Mouse (Mus musculus) hindbrain, embryonic 11.5 days (tissue): ENCODE data around the gene Ambra1. TPM values are rescaled to one million over a fixed set of nuclear protein-coding genes. Genes with fewer than 3 reads are reported as not detected.
"Not testable (repeated sequence)": the region's sequence is repeated elsewhere in the genome, so short reads cannot be mapped to it uniquely, and the experiment has no call there.

Source experiments
- ATAC-seq: fragments of 200-750 bp; cut with Nextera tagmentation; 2 replicates; pipeline ENCODE4 v1.8.0; 2017; ENCODE audit warnings: mild to moderate bottlenecking, moderate TSS enrichment, moderate library complexity; ENCODE audit not compliant: low FRiP score
- DNase-seq: peaks from one replicate; pipeline ENCODE4 v3.0.0-alpha.2; 2015; ENCODE audit warnings: low spot score
- H3K27ac ChIP-seq: fragments of 300-500 bp; sonication (generic); 2 replicates; pipeline ENCODE4 v1.5.1; 2014; ENCODE audit warnings: mild to moderate bottlenecking, low read depth, low read length
- H3K27me3 ChIP-seq: fragments of 300-500 bp; sonication (generic); 2 replicates; pipeline ENCODE4 v1.6.1; 2014; ENCODE audit warnings: mild to moderate bottlenecking, low read length, moderate library complexity, mixed read lengths; ENCODE audit not compliant: control insufficient read depth, insufficient read depth
- H3K36me3 ChIP-seq: fragments of 300-500 bp; sonication (generic); 2 replicates; pipeline ENCODE4 v1.6.1; 2014; ENCODE audit warnings: mild to moderate bottlenecking, low read length, moderate library complexity, mixed read lengths; ENCODE audit not compliant: control insufficient read depth, insufficient read depth
- H3K4me1 ChIP-seq: fragments of 300-500 bp; sonication (generic); replicated peaks from 2 replicates; pipeline ENCODE4 v1.6.1; 2014; ENCODE audit warnings: low read length, mixed read lengths; ENCODE audit not compliant: control insufficient read depth, insufficient read depth
- H3K4me2 ChIP-seq: fragments of 300-500 bp; sonication (generic); replicated peaks from 2 replicates; pipeline ENCODE4 v1.6.1; 2014; ENCODE audit warnings: mild to moderate bottlenecking, low read depth, low read length
- H3K4me3 ChIP-seq: fragments of 300-500 bp; sonication (generic); 2 replicates; pipeline ENCODE4 v1.5.1; 2014; ENCODE audit warnings: low read depth, low read length
- H3K9ac ChIP-seq: fragments of 300-500 bp; sonication (generic); 2 replicates; pipeline ENCODE4 v1.6.1; 2014; ENCODE audit warnings: low read depth, low read length
- H3K9me3 ChIP-seq: fragments of 300-500 bp; sonication (generic); 2 replicates; pipeline ENCODE4 v1.6.1; 2016; ENCODE audit warnings: low read length; ENCODE audit not compliant: control insufficient read depth
- WGBS: fragments of 180-500 bp; shearing (Covaris S2); extraction: QIAGEN DNeasy Blood & Tissue Kit; methylation state at CpG from one replicate; pipeline ENCODE4 v1.1.7; 2014; 5-methylcytosine and 5-hydroxymethylcytosine counted together
- polyA plus RNA-seq: library from polyadenylated mRNA; unstranded; fragments of >200 nt; fragmentation: Nextera tagmentation; extraction: Ambion mirVana; gene quantifications from 2 replicates; pipeline ENCODE4 v1.2.1, GENCODE M21; 2014

The Ambra1 gene
- polyA plus RNA-seq, 1 experiment from 2014 or later: 19.2 TPM

- H3K27me3 ChIP-seq: no peaks in the 10 kb centered on the region
- H3K27ac ChIP-seq: no peak overlapping the region
- no peak overlapping the region for H3K4me2 ChIP-seq
- H3K9me3 ChIP-seq: no peaks in the 10 kb centered on the region
- no peaks in the 10 kb centered on the region for H3K36me3 ChIP-seq
- ATAC-seq (no peak), DNase-seq (no peak)
- H3K9ac ChIP-seq: no peak overlapping the region
- no peaks in the 10 kb centered on the region for H3K4me1 ChIP-seq
- H3K4me3 ChIP-seq: no peak overlapping the region
Observed at GRCm38 (mm10) chr2:91723951-91724350, 6.0 kb upstream of the Ambra1 start.

- Histone ChIP-seq H3K9ac (no peak overlapping the region), H3K4me1 (no peaks in the 10 kb centered on the region), H3K9me3 (no peaks in the 10 kb centered on the region), H3K27me3 (no peaks in the 10 kb centered on the region), H3K4me2 (no peak overlapping the region), H3K27ac (no peak overlapping the region), H3K4me3 (no peak overlapping the region), H3K36me3 (no peaks in the 10 kb centered on the region)
- ATAC-seq: no peak
- no peak for DNase-seq
- 72% methylated on average over 2 of the region's 2 CpGs for whole genome bisulfite sequencing
Observed at GRCm38 (mm10) chr2:91724716-91725115, 5.2 kb upstream of the Ambra1 start.

DNA sequence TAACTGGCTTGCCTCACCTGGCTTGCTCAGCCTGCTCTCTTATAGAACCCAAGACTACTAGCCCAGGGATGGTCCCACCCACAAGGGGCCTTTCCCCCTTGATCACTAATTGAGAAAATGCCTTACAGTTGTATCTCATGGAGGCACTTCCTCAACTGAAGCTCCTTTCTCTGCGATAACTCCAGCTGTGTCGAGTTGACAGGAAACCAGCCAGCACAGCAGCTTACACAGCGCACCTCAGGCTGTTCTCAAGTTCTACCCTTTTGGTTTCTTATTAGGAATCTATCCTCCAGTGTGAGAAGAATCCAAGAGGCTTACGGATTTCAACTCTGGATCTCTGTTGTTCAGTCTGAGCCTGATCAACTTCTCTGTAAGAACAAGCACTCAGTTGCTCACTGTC, 4.5 kb upstream of the Ambra1 start:
- ATAC-seq, H3K4me2 ChIP-seq, H3K36me3 ChIP-seq, H3K9ac ChIP-seq, H3K4me1 ChIP-seq, H3K4me3 ChIP-seq, H3K27ac ChIP-seq, DNase-seq, H3K9me3 ChIP-seq, H3K27me3 ChIP-seq: not testable (repeated sequence)
- 53% methylated on average over 4 of the region's 4 CpGs for WGBS

DNA sequence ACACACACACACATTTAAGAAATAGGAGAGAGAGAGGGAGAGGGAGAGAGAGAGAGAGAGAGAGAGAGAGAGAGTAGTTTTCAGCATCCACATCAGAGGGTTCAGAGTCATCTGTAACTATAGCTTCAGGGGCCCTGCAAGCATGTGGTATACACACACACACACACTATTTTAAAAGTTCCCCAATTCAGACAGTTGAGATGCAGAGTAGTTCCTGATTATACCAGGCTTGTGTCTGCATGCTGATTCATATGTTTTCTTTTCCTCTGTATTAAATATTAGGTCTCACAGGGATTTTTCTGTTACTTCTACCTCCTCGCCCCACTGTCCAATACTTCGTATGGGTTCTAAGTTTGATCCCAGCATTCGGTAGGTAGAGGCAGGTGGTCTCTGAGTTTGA, 2.9 kb upstream of the Ambra1 start:
- Histone ChIP-seq H3K4me2 (no peak overlapping the region), H3K9me3 (no peaks in the 10 kb centered on the region), H3K4me3 (no peak overlapping the region), H3K27ac (no peak overlapping the region), H3K9ac (no peak overlapping the region), H3K36me3 (no peaks in the 10 kb centered on the region), H3K4me1 (no peaks in the 10 kb centered on the region), H3K27me3 (no peaks in the 10 kb centered on the region)
- ATAC-seq (no peak), DNase-seq (no peak)
- 95% methylated on average over 3 of the region's 3 CpGs for WGBS

DNA sequence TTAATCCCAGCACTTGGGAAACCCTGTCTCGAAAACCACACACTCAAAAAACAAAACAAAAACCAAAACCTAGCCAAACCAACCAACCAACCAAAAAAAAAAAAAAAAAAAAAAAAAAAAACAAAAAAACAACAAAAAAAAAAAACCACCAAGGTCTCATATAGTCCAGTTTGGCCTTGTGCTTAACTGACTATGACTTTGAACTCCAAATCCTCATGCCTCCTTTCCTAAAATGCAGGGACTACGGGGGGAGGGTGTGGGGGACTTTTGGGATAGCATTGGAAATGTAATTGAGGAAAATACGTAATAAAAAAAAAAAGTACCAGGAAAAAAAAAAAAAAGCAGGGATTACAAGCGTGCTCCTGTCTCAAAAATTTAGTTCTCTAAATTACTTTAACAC, 363 bp upstream of the Ambra1 start:
- Histone ChIP-seq H3K27me3 (no peaks in the 10 kb centered on the region), H3K4me3 (peak overlapping the region; percentile 99), H3K4me2 (peak overlapping the region; percentile 33), H3K36me3 (no peaks in the 10 kb centered on the region), H3K4me1 (no peaks in the 10 kb centered on the region), H3K9ac (peak overlapping the region; percentile 31; the same call in 1 of the 2 replicates), H3K27ac (no peak overlapping the region), H3K9me3 (no peaks in the 10 kb centered on the region)
- 0 out of 2 replicates have a peak, but pooled peaks have one; percentile 22 for ATAC-seq
- no peak for DNase-seq
- WGBS: 18% methylated on average over 4 of the region's 4 CpGs

- no peak for ATAC-seq
- no peaks in the 10 kb centered on the region for H3K9me3 ChIP-seq
- no peaks in the 10 kb centered on the region for H3K4me1 ChIP-seq
- no peaks in the 10 kb centered on the region for H3K36me3 ChIP-seq
- no peak overlapping the region for H3K27ac ChIP-seq
- H3K4me3 ChIP-seq: no peak overlapping the region
- H3K27me3 ChIP-seq: no peaks in the 10 kb centered on the region
- 94% methylated on average over 5 of the region's 5 CpGs for WGBS
- H3K4me2 ChIP-seq: no peak overlapping the region
- DNase-seq: no peak
- H3K9ac ChIP-seq: no peak overlapping the region
Observed at GRCm38 (mm10) chr2:91735221-91735620, 5.3 kb downstream of the Ambra1 start.

DNA sequence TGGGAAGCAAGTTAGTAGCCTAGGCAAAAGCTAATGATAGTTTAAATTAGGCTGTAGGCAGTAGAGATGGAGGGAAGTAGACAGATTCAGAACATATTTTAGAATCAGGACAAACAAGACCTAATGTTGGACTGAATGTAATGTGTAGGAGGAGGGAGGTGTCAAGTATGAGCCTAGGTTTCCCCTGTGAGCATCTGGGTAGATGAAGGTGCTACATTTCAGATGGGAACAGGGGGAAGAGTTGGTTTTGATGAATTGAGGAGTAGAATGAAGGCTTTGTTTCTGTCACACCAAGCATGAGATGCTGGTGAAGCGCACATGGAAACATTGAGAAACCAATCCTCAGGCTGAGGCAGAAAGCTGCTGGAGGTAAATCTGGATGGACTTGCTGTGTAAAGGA, 9.7 kb downstream of the Ambra1 start:
- 95% methylated on average over 1 of the region's 1 CpGs for WGBS
- H3K27me3 ChIP-seq: no peaks in the 10 kb centered on the region
- no peak overlapping the region for H3K4me2 ChIP-seq
- H3K9me3 ChIP-seq: no peaks in the 10 kb centered on the region
- no peak overlapping the region for H3K9ac ChIP-seq
- no peak overlapping the region for H3K27ac ChIP-seq
- H3K4me1 ChIP-seq: no peaks in the 10 kb centered on the region
- H3K36me3 ChIP-seq: no peaks in the 10 kb centered on the region
- DNase-seq (no peak), ATAC-seq (no peak)
- H3K4me3 ChIP-seq: no peak overlapping the region

DNA sequence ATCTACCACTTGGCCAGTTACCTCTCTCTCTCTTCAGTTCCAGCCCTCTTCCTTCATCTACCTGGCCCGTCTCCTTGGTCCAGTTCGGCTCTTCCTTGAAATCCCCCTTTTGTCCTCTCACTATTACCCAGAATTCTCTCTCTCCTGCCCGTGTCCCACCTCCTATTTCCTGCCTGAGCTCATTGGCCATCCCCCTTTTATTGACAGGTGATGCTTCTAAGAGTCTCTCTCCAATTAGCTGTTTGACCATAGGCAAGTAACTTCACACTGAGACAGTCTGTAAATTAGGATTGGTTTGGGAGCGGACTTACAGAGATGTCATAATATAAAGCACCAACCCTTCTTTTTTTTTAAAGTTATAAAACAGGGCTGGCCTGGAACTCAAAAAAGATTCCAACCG, 14.8 kb downstream of the Ambra1 start:
- no peak overlapping the region for H3K27ac ChIP-seq
- ATAC-seq: no peak

GRCm38 (mm10) chr2:91749811-91750261, 19.9 kb downstream of the Ambra1 start:
- Histone ChIP-seq H3K9me3 (no peaks in the 10 kb centered on the region), H3K27ac (no peak overlapping the region), H3K4me1 (no peaks in the 10 kb centered on the region), H3K27me3 (no peaks in the 10 kb centered on the region), H3K9ac (no peak overlapping the region), H3K36me3 (no peaks in the 10 kb centered on the region), H3K4me3 (no peak overlapping the region), H3K4me2 (no peak overlapping the region)
- DNase-seq (no peak), ATAC-seq (no peak)
- 73% methylated on average over 2 of the region's 2 CpGs for WGBS

More for the DNA sequence above, 14.8 kb downstream of the Ambra1 start:
- no peaks in the 10 kb centered on the region for H3K36me3 ChIP-seq
- H3K9ac ChIP-seq: no peak overlapping the region
- no peak for DNase-seq
- no peak overlapping the region for H3K4me3 ChIP-seq
- H3K9me3 ChIP-seq: no peaks in the 10 kb centered on the region
- WGBS: 87% methylated on average over 5 of the region's 5 CpGs
- H3K27me3 ChIP-seq: no peaks in the 10 kb centered on the region
- no peak overlapping the region for H3K4me2 ChIP-seq
- H3K4me1 ChIP-seq: no peaks in the 10 kb centered on the region
